Mouse (Mus musculus) olfactory bulb, adult 2 months (tissue): ENCODE data around the gene Cfb.

ENCODE experiments used
- CTCF ChIP-seq: fragments of 200-500 bp; IDR thresholded peaks from 2 replicates; pipeline ENCODE4 v1.5.1; 2012; ENCODE audit warnings: low read depth, mild to moderate bottlenecking, low read length, moderate library complexity; ENCODE audit not compliant: insufficient read depth
- POLR2A ChIP-seq: fragments of 200-500 bp; IDR thresholded peaks from 2 replicates; pipeline ENCODE4 v1.6.1; 2012; ENCODE audit warnings: mild to moderate bottlenecking, low read depth, low read length, moderate library complexity; ENCODE audit not compliant: insufficient read depth

DNA sequence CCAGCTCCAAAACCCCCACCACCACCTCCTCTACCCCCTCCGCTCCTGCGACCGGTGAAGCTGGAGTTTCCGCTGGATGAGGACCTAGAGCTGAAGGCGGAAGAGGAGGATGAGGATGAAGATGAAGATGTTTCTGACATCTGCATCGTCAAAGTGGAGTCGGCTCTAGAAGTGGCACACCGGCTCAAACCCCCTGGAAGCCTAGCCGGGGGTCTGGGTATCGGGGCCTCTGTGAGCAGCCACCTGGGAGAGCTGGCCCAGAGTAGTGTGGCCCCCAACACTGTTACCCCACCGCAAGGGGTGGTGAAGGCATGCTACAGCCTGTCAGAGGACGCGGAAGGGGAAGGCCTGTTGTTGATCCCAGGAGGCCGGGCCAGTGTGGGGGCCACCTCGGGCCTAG lies 33.4 kb upstream of the Cfb start:
- TF ChIP-seq CTCF: no peak
- no peak for TF ChIP-seq POLR2A
